Mouse (Mus musculus) limb, embryonic 13.5 days (tissue): ENCODE measurements around the gene B3gnt3. TPM values are rescaled to one million over a fixed set of nuclear protein-coding genes. Genes with fewer than 3 reads are reported as not detected.

Experiments
- ATAC-seq: fragments of 200-750 bp; cut with Nextera tagmentation; 2 replicates; pipeline ENCODE4 v1.8.0; 2017; ENCODE audit warnings: low read depth, moderate number of reproducible peaks, moderate TSS enrichment; ENCODE audit not compliant: low FRiP score
- H3K27ac ChIP-seq: fragments of 300-500 bp; sonication (generic); 2 replicates; pipeline ENCODE4 v1.5.1; 2015; ENCODE audit warnings: inconsistent platforms, mild to moderate bottlenecking, moderate library complexity
- H3K27me3 ChIP-seq: fragments of 300-500 bp; sonication (generic); 2 replicates; pipeline ENCODE4 v1.6.1; 2015; ENCODE audit warnings: mild to moderate bottlenecking, inconsistent platforms
- H3K36me3 ChIP-seq: fragments of 300-500 bp; sonication (generic); 2 replicates; pipeline ENCODE4 v1.6.1; 2015; ENCODE audit warnings: inconsistent platforms, mild to moderate bottlenecking, moderate library complexity
- H3K4me1 ChIP-seq: fragments of 300-500 bp; sonication (generic); 2 replicates; pipeline ENCODE4 v1.6.1; 2015; ENCODE audit warnings: inconsistent platforms
- H3K4me2 ChIP-seq: fragments of 300-500 bp; sonication (generic); replicated peaks from 2 replicates; pipeline ENCODE4 v1.6.1; 2015; ENCODE audit warnings: inconsistent platforms, mild to moderate bottlenecking, moderate library complexity
- H3K4me3 ChIP-seq: fragments of 300-500 bp; sonication (generic); 2 replicates; pipeline ENCODE4 v1.5.1; 2015; ENCODE audit warnings: moderate library complexity, mild to moderate bottlenecking, inconsistent platforms
- H3K9ac ChIP-seq: fragments of 300-500 bp; sonication (generic); 2 replicates; pipeline ENCODE4 v1.6.1; 2015; ENCODE audit warnings: mild to moderate bottlenecking, inconsistent platforms
- H3K9me3 ChIP-seq: fragments of 300-500 bp; sonication (generic); 2 replicates; pipeline ENCODE4 v1.6.1; 2016; ENCODE audit warnings: inconsistent platforms
- WGBS: fragments of 180-500 bp; shearing (Covaris S2); methylation state at CpG from one replicate; pipeline ENCODE4 v1.1.7; 2015; 5-methylcytosine and 5-hydroxymethylcytosine counted together
- polyA plus RNA-seq: library from polyadenylated mRNA; unstranded; fragments of >200 nt; fragmentation: Nextera tagmentation; extraction: Ambion mirVana; gene quantifications from 2 replicates; pipeline ENCODE4 v1.2.1, GENCODE M21; 2015

B3gnt3 gene
- polyA plus RNA-seq, 1 experiment from 2014 or later, result 0.92 TPM

DNA sequence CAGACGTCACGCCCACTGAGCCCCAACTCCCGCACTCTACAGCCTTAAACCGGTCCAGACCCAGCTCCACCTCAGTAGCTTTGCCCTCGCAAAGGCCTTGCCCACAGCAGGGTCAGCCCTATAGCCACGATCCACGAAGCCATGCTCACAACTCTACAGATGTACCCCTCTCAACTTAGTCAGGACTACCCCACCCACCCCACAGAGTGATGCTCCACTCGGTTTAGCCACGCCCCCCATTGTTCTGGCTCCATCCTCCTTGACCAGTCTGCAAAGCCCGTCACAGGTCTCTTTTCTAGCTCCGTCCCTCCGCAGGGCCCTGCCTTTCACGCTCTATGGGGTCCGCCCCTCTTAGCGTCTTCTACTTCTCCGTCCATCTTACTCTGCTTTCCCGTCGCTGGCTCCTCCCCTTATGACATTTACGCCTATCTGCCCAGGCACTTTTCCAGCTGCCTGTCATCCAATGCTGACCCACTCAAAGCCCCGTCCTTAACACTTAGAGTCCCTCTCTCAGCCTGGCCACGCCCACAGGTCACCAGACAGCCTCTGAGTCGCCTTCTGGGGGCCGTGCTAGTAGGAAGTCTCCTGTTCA lies 15.3 kb downstream of the B3gnt3 start:
- H3K4me1 ChIP-seq, result peaks cover 18% of the 10 kb centered on the region
- peak overlapping the region; percentile 35 for H3K4me3 ChIP-seq
- H3K36me3 ChIP-seq, result no peaks in the 10 kb centered on the region
- peaks cover 100% of the 10 kb centered on the region for H3K27me3 ChIP-seq
- 6% methylated on average over 23 of the region's 23 CpGs for WGBS
- H3K4me2 ChIP-seq, result peak overlapping the region; percentile 60
- ATAC-seq, result peak; percentile 33; the same call in 1 of the 2 replicates
- H3K27ac ChIP-seq, result no peak overlapping the region
- H3K9ac ChIP-seq, result no peak overlapping the region; the same call in 1 of the 2 replicates
- H3K9me3 ChIP-seq, result no peaks in the 10 kb centered on the region

DNA sequence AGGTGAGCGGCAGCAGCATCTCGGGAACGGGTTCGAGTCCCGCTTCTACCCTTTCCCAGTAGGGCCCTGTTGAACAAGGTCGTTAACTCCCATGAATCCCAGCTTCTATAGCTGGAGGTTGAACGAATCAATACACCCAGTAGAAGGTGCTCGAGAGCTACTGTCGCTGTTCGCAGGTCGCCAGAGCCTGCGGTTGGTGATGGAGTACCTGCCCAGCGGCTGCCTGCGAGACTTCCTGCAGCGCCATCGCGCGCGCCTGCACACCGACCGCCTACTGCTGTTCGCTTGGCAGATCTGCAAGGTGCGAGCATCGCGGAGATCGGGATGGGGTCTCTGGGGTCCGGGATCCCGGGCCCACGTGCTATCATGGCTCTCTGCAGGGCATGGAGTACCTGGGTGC lies 16.0 kb downstream of the B3gnt3 start:
- H3K27me3 ChIP-seq, result peaks cover 100% of the 10 kb centered on the region
- ATAC-seq, result no peak
- no peaks in the 10 kb centered on the region for H3K36me3 ChIP-seq
- H3K27ac ChIP-seq, result no peak overlapping the region
- H3K4me1 ChIP-seq, result peaks cover 23% of the 10 kb centered on the region
- H3K9me3 ChIP-seq, result no peaks in the 10 kb centered on the region
- peak overlapping the region; percentile 60 for H3K4me2 ChIP-seq
- peak overlapping the region; percentile 35 for H3K4me3 ChIP-seq
- no peak overlapping the region for H3K9ac ChIP-seq
- 2% methylated on average over 29 of the region's 29 CpGs for WGBS

DNA sequence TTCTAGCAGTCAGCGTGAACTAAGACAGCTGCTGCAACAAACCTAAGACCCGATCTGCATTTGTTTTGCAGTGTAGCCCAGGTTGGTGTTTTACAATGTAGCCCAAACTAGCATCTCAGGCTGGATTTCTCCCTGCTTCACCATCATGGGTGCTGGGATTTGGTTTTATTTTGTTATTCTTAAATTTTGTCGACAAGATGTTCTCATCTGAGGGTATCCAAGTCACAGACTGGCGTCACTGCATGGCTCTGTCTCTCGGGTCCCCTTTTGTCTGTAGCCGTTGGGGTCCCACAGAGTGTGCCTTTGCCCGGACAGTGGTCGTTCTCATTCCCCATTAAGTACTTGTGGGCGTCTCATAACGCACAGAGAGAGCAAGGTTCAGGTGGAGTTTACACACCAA lies 16.9 kb downstream of the B3gnt3 start:
- no peaks in the 10 kb centered on the region for H3K36me3 ChIP-seq
- H3K9me3 ChIP-seq, result no peaks in the 10 kb centered on the region
- H3K4me1 ChIP-seq, result peaks cover 29% of the 10 kb centered on the region
- 17% methylated on average over 10 of the region's 10 CpGs for WGBS
- no peak overlapping the region for H3K27ac ChIP-seq
- no peak overlapping the region for H3K4me2 ChIP-seq
- no peak overlapping the region for H3K9ac ChIP-seq
- no peak for ATAC-seq
- peaks cover 100% of the 10 kb centered on the region for H3K27me3 ChIP-seq
- H3K4me3 ChIP-seq, result no peak overlapping the region

DNA sequence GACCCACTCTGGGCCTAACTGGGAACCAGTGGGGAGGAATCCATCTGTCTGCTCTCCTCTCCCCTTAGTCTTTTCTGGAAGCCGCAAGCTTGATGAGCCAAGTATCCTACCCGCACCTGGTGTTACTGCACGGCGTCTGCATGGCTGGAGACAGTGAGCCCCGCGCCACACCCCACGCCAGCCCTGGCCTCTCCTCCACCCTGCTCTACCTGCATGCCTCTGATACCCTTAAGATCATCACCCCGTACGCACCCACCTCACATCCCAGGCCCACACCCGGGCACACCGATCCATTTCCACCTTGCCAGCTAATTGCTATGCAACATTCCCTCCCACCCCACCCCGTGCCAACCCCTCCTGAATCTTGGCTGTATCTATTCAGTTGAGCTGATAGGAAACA lies 18.8 kb downstream of the B3gnt3 start:
- peaks cover 34% of the 10 kb centered on the region for H3K4me1 ChIP-seq
- H3K9me3 ChIP-seq, result no peaks in the 10 kb centered on the region
- H3K4me3 ChIP-seq, result no peak overlapping the region
- H3K27ac ChIP-seq, result no peak overlapping the region
- H3K36me3 ChIP-seq, result no peaks in the 10 kb centered on the region
- no peak overlapping the region for H3K9ac ChIP-seq
- H3K4me2 ChIP-seq, result no peak overlapping the region
- WGBS, result 57% methylated on average over 12 of the region's 12 CpGs
- H3K27me3 ChIP-seq, result peaks cover 100% of the 10 kb centered on the region
- ATAC-seq, result no peak

DNA sequence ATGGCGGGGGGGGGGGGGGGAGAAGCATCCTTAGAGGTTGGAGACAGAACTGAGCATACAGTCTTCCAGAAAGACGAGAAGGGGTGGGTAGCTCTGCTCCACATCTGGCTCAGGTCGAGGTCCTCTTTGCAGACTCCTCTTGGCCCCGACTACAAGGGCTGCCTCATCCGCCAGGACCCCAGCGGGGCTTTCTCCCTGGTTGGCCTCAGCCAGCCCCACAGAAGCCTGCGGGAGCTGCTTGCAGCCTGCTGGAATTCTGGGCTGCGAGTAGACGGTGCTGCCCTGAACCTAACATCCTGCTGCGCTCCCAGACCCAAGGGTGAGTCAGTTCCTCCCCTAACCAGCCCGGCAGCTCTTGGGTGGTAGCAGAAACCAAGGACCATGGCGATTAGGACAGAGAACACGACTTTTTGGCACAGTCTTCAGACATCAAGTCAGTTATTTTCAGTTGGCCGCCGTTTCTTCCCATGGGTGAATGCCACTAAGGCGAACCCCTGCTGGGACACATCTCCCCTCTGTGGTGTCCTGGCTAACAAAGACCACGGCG lies 20.1 kb downstream of the B3gnt3 start:
- Histone ChIP-seq H3K9me3 (no peaks in the 10 kb centered on the region), H3K36me3 (no peaks in the 10 kb centered on the region), H3K27ac (no peak overlapping the region), H3K27me3 (peaks cover 99% of the 10 kb centered on the region), H3K4me1 (peaks cover 31% of the 10 kb centered on the region), H3K4me3 (no peak overlapping the region), H3K4me2 (no peak overlapping the region), H3K9ac (no peak overlapping the region)
- ATAC-seq, result no peak
- 3% methylated on average over 18 of the region's 18 CpGs for WGBS

DNA sequence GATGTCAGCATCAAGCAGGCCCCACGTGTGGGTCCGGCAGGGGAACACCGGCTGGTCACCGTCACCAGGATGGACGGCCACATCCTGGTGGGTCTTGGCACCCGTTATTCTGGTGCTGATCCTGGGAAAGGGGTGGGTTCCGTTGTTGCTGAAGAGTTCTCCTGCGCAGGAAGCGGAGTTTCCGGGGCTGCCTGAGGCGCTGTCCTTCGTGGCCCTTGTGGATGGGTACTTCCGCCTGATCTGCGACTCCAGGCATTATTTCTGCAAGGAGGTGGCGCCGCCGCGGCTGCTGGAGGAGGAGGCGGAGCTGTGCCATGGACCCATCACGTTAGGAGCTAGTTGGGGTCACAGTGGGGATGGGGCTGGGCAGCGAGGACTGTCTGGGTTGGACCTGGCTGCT lies 21.1 kb downstream of the B3gnt3 start:
- H3K4me3 ChIP-seq, result no peak overlapping the region
- H3K27ac ChIP-seq, result no peak overlapping the region
- H3K36me3 ChIP-seq, result no peaks in the 10 kb centered on the region
- H3K9me3 ChIP-seq, result no peaks in the 10 kb centered on the region
- H3K4me1 ChIP-seq, result peaks cover 28% of the 10 kb centered on the region
- peaks cover 99% of the 10 kb centered on the region for H3K27me3 ChIP-seq
- no peak overlapping the region for H3K9ac ChIP-seq
- 0 out of 2 replicates have a peak overlapping the region, but pooled peaks have one; percentile 11 for H3K4me2 ChIP-seq
- no peak for ATAC-seq
- WGBS, result 4% methylated on average over 21 of the region's 21 CpGs

DNA sequence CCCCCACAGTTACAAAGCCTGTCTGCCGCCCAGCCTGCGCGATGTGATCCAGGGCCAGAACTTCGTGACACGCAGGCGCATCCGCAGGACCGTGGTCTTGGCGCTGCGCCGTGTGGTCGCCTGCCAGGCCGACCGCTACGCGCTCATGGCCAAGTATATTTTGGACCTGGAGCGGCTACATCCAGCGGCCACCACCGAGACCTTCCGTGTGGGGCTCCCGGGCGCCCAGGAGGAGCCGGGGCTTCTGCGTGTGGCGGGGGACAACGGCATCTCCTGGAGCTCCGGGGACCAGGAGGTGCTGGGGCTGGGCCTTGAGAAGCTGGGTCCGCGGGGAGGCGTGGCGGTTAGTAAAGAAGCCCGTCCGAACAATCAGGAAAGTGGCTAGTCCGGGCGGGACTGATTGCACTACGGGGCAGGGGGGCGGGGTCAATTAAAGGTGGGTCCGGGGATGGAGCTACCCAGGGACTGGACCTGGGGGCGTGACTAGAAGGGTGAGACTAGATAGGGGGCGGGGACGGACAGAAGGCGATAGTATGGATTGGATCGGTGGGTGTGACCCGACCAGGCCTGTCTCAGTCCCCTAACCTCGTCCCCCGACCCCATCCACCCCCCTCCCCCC lies 21.9 kb downstream of the B3gnt3 start:
- 5% methylated on average over 44 of the region's 46 CpGs for WGBS
- peaks cover 96% of the 10 kb centered on the region for H3K27me3 ChIP-seq
- no peaks in the 10 kb centered on the region for H3K36me3 ChIP-seq
- 0 out of 2 replicates have a peak overlapping the region, but pooled peaks have one; percentile 39 for H3K9ac ChIP-seq
- H3K27ac ChIP-seq, result no peak overlapping the region
- H3K4me3 ChIP-seq, result peak overlapping the region; percentile 32
- ATAC-seq, result no peak
- peak overlapping the region; percentile 58 for H3K4me2 ChIP-seq
- H3K9me3 ChIP-seq, result no peaks in the 10 kb centered on the region
- H3K4me1 ChIP-seq, result peaks cover 26% of the 10 kb centered on the region

DNA sequence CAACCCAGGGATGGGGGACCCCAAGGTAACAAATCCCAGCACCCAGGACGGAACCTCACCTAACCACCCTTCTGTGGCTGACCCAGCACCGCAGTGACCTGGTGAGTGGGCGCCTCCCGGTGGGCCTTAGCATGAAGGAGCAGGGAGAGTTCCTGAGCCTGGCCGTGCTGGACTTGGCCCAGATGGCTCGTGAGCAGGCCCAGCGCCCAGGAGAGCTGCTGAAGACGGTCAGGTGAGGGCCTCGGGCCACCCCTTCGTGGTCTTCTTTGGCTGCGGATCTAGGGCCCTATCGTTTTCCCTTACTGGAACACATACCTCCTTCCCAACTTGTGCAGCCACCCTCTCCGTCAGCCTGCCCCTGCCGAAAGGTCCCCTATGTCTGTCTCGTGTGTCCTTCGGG lies 22.5 kb downstream of the B3gnt3 start:
- WGBS, result 14% methylated on average over 16 of the region's 16 CpGs

DNA sequence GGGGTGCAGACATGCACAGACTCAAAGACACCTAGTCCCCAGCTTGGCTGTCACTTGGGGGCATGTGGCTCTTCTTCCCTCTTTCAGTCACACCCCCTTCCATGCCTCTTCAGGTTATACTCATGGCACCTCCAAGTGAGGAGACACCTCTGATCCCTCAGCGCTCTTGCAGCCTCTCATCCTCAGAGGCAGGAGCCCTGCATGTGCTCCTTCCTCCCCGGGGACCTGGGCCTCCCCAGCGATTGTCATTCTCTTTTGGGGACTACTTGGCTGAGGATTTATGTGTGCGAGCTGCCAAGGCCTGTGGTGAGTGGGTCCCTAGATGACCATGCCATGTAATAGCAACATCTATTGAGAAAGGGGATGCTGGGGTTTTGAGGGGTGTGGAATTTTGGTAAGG lies 23.4 kb downstream of the B3gnt3 start:
- no peak overlapping the region for H3K27ac ChIP-seq
- no peak overlapping the region for H3K9ac ChIP-seq
- WGBS, result 57% methylated on average over 4 of the region's 4 CpGs
- no peaks in the 10 kb centered on the region for H3K36me3 ChIP-seq
- H3K9me3 ChIP-seq, result no peaks in the 10 kb centered on the region
- H3K4me2 ChIP-seq, result no peak overlapping the region
- no peak overlapping the region for H3K4me3 ChIP-seq
- peaks cover 26% of the 10 kb centered on the region for H3K4me1 ChIP-seq
- peaks cover 84% of the 10 kb centered on the region for H3K27me3 ChIP-seq
- no peak for ATAC-seq

More for the DNA sequence above, 22.5 kb downstream of the B3gnt3 start:
- Histone ChIP-seq H3K27ac (no peak overlapping the region), H3K27me3 (peaks cover 90% of the 10 kb centered on the region), H3K9me3 (no peaks in the 10 kb centered on the region), H3K4me3 (peak overlapping the region; percentile 32), H3K9ac (0 out of 2 replicates have a peak overlapping the region, but pooled peaks have one; percentile 39), H3K4me1 (peaks cover 26% of the 10 kb centered on the region), H3K36me3 (no peaks in the 10 kb centered on the region), H3K4me2 (peak overlapping the region; percentile 58)
- no peak for ATAC-seq

DNA sequence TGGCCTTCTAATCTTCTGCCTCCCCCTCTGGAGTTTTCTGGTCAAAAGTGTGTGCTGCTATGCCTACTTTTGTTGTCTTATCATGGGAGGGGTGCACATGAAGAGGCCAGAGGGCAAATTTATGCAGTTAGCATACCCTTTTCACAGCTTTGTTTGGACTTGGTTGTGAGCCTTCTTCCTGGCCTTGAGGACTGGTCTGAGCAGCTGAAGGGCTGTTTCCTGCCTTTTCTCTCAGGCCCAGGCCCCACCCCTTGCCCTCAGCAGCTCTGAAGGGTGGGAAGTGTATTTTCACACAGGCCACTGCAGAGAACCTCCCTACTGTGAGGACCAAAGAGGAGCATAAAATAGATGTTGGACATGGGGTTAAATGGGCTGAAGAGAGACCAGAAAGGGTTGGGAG lies 24.0 kb downstream of the B3gnt3 start:
- H3K4me2 ChIP-seq, result no peak overlapping the region

DNA sequence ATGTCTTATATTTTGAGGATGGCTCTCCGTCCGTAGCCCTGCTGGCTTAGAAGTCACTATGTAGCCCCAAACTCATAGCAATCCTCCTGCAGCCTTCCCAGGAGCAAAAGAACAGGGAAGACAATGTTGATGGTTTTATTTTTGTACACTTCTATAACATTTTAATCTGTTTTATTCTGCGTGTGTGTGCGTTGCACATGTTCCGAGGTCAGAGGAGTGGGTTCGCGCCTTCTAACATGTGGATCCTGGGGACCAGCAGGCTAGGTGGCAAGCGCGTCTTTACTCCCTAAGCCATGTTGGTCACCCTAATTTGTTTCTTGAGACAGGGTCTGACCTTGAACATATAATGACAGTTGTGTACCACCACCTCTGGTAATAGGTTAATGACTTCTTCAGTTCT lies 24.8 kb downstream of the B3gnt3 start:
- H3K4me3 ChIP-seq, result peak overlapping the region; percentile 65
- H3K27me3 ChIP-seq, result peaks cover 77% of the 10 kb centered on the region
- ATAC-seq, result no peak
- WGBS, result 56% methylated on average over 9 of the region's 9 CpGs
- H3K4me1 ChIP-seq, result peaks cover 28% of the 10 kb centered on the region
- H3K27ac ChIP-seq, result no peak overlapping the region
- H3K9me3 ChIP-seq, result no peaks in the 10 kb centered on the region
- peak overlapping the region; percentile 74 for H3K9ac ChIP-seq
- H3K4me2 ChIP-seq, result peak overlapping the region; percentile 87
- H3K36me3 ChIP-seq, result no peaks in the 10 kb centered on the region

More for the DNA sequence above, 24.0 kb downstream of the B3gnt3 start:
- Histone ChIP-seq H3K36me3 (no peaks in the 10 kb centered on the region), H3K9ac (0 out of 2 replicates have a peak overlapping the region, but pooled peaks have one; percentile 5), H3K4me1 (peaks cover 26% of the 10 kb centered on the region), H3K27me3 (peaks cover 84% of the 10 kb centered on the region), H3K27ac (no peak overlapping the region), H3K4me3 (no peak overlapping the region), H3K9me3 (no peaks in the 10 kb centered on the region)
- no peak for ATAC-seq

DNA sequence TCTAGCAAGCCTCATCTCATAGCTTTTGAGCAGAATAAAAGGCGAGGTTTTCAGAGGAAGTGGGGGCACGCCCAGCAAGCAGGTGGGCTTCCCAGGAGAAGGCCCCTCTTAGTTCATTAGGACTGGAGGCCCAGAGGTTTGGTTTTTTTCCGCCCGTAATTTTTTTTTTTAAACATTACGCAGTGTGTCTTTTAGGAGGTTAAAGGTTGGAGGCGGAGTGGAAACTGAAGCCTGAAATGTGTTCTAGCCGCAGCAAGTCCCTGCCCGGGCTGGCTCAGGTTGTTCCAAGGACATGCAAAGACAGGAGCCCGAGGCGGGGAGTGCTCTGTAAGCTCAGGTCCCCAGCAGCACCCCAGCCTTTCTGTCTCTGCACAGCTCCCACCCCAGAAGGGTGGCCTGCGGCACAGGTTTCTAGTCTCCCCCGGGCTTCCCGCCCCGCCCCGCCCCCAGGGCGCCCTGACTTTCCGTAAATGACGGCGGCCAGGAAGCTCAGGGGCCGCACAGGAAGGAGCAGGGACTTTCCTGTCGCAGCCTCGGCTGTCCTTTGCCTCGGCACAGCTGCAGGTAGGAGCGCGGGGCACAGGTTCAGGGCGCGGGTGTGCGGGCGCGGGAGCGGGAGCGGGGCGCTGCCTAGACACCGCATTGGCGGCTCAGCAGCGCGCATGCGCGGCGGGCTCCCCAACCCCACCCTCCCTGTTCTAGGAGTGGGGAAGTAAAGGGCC lies 25.4 kb downstream of the B3gnt3 start, which contains the start of gene Jak3:
Gene Jak3 (plus strand): TSS at position 277 of the 722 bp plus-strand sequence.
- Histone ChIP-seq H3K4me2 (peak within 1 kb of the TSS; percentile 87), H3K27ac (peak within 1 kb of the TSS; percentile 44; the same call in 1 of the 2 replicates), H3K4me3 (peak within 1 kb of the TSS; percentile 65), H3K27me3 (peaks cover 74% of the 10 kb centered on the region), H3K36me3 (no peaks in the 10 kb centered on the region), H3K9me3 (no peaks in the 10 kb centered on the region), H3K9ac (peak within 1 kb of the TSS; percentile 74), H3K4me1 (peaks cover 29% of the 10 kb centered on the region)
- ATAC-seq, result no peak
- 3% methylated on average over 40 of the region's 40 CpGs for WGBS
